Mouse (Mus musculus) olfactory bulb, adult 2 months (tissue): ENCODE measurements around the gene Sox5.

Source experiments
- CTCF ChIP-seq: fragments of 200-500 bp; IDR thresholded peaks from 2 replicates; pipeline ENCODE4 v1.5.1; 2012; ENCODE audit warnings: low read depth, mild to moderate bottlenecking, low read length, moderate library complexity; ENCODE audit not compliant: insufficient read depth
- POLR2A ChIP-seq: fragments of 200-500 bp; IDR thresholded peaks from 2 replicates; pipeline ENCODE4 v1.6.1; 2012; ENCODE audit warnings: mild to moderate bottlenecking, low read depth, low read length, moderate library complexity; ENCODE audit not compliant: insufficient read depth

DNA sequence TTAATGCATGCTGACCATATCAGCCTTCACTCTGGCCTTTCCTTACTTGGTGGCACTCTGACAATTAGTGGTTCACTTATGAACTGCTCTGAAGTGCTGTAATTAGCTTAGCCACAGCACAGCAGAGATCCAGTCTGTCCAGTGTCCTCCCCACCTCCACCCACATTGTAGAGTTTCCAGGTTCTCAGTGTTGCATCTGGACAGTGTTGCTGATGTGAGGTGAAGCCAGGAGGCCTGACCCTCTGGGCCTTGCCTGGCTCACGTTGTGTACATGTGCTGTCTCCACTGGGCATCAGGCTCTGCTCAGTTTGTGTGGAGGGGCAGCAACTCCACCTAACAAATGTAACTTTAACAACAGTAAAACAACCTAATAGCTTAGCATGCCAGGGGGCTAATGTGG, 328.6 kb downstream of the Sox5 start:
- no peak for TF ChIP-seq CTCF
- TF ChIP-seq POLR2A: no peak
